Mouse (Mus musculus) testis, adult 2 months (tissue): ENCODE measurements around the gene Slc25a13.

ENCODE experiments used
- CTCF ChIP-seq: fragments of 200-500 bp; IDR thresholded peaks from 2 replicates; pipeline ENCODE4 v1.5.1; 2012; ENCODE audit warnings: low read depth, mild to moderate bottlenecking, inconsistent platforms, low read length, moderate library complexity; ENCODE audit not compliant: control insufficient read depth, insufficient read depth, insufficient replicate concordance
- POLR2A ChIP-seq: fragments of 200-500 bp; IDR thresholded peaks from 2 replicates; pipeline ENCODE4 v1.6.1; 2012; ENCODE audit warnings: low read depth, mild to moderate bottlenecking, inconsistent platforms, low read length, moderate library complexity; ENCODE audit not compliant: control insufficient read depth

GRCm38 (mm10) chr6:6192413-6192812 is 24.6 kb downstream of the Slc25a13 start:
- no peak for TF ChIP-seq POLR2A
- no peak for TF ChIP-seq CTCF
